Mouse (Mus musculus): ENCODE measurements around the gene Crybg1.
"Not testable (repeated sequence)": the region's sequence is repeated elsewhere in the genome, so short reads cannot be mapped to it uniquely, and the experiment has no call there.

Gene Crybg1

GRCm38 (mm10) chr10:43943736-43944135, 204.9 kb downstream of the Crybg1 start:
- no peak for DNase-seq

GRCm38 (mm10) chr10:43939136-43939662, 209.5 kb downstream of the Crybg1 start:
- DNase-seq = no peak

- no peak for DNase-seq
Measured at GRCm38 (mm10) chr10:43928596-43928995, 220.1 kb downstream of the Crybg1 start.

- DNase-seq = no peak
Measured at GRCm38 (mm10) chr10:43927736-43928135, 220.9 kb downstream of the Crybg1 start.

- DNase-seq = not testable (repeated sequence)
Measured at GRCm38 (mm10) chr10:43925776-43926175, 222.9 kb downstream of the Crybg1 start.

- no peak for DNase-seq
Measured at GRCm38 (mm10) chr10:43923096-43923495, 225.6 kb downstream of the Crybg1 start.

- peak; percentile 87 for DNase-seq
Measured at GRCm38 (mm10) chr10:43918696-43919608, 229.7 kb downstream of the Crybg1 start.

- no peak for DNase-seq
Measured at GRCm38 (mm10) chr10:43916737-43917136, 231.9 kb downstream of the Crybg1 start.

- DNase-seq = no peak
Measured at GRCm38 (mm10) chr10:43916181-43916580, 232.5 kb downstream of the Crybg1 start.

GRCm38 (mm10) chr10:43912236-43912635, 236.4 kb downstream of the Crybg1 start:
- no peak for DNase-seq

- DNase-seq = no peak
Measured at GRCm38 (mm10) chr10:43910873-43911142, 237.8 kb downstream of the Crybg1 start.

- no peak for DNase-seq
Measured at GRCm38 (mm10) chr10:43910032-43910872, 238.4 kb downstream of the Crybg1 start.

- no peak for DNase-seq
Measured at GRCm38 (mm10) chr10:43904569-43904968, 244.1 kb downstream of the Crybg1 start.

GRCm38 (mm10) chr10:43901578-43902194, 247.0 kb downstream of the Crybg1 start, which contains the start of the genes Qrsl1 and Rtn4ip1:
TSS of gene Qrsl1 (minus strand) at chr10:43901745.
TSS of gene Rtn4ip1 (plus strand) at chr10:43901807.
- peak; percentile 96 for DNase-seq

- DNase-seq = no peak
Measured at GRCm38 (mm10) chr10:43900883-43901570, 247.6 kb downstream of the Crybg1 start.
